Mouse (Mus musculus) megakaryocyte, adult 5-6 weeks (primary cell): ENCODE results near the gene Olfr452. TPM values are rescaled to one million over a fixed set of nuclear protein-coding genes. Genes with fewer than 3 reads are reported as not detected.

ENCODE experiments used
- ATAC-seq: 2 replicates; pipeline ENCODE4 v1.8.0; 2016; ENCODE audit warnings: mild to moderate bottlenecking, inconsistent platforms; ENCODE audit not compliant: poor library complexity, severe bottlenecking
- total RNA-seq, 2 experiments: library from RNA; stranded (forward) in 1 of 2; stranded (reverse) in 1 of 2; fragments of 153-499, 151-499 nt in 1 of 2; fragments of 221-1000, 200-1000 nt in 1 of 2; gene quantifications; 2 replicates each; pipeline versions ENCODE4 v1.2.3 to v1.2.4; 2015 to 2017

Olfr452 gene
- total RNA-seq (2015) (not detected in 2 replicates), total RNA-seq (2017) (not detected in 2 replicates)

DNA sequence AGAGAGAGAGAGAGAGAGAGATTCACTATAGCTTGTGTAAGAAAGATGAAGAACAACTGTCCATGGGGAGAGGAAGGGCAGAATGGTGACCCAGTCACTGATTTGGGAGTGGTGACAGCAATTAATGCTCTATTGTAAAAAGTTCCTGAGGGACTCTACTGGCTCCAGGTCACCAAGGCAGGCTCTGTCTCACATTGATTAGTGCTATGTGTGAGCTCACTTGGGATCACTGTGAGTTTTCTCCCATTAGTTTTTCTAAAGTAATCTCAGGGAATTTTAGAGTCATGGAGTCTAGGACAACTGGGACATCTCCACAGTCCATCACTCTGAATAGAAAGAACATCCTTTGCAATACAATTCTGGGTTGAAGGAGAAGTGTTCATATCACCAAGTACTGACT is at the start of gene Olfr452:
Olfr452 (plus strand) TSS at position 301 of the 400 bp plus-strand sequence.
- no peak for ATAC-seq

DNA sequence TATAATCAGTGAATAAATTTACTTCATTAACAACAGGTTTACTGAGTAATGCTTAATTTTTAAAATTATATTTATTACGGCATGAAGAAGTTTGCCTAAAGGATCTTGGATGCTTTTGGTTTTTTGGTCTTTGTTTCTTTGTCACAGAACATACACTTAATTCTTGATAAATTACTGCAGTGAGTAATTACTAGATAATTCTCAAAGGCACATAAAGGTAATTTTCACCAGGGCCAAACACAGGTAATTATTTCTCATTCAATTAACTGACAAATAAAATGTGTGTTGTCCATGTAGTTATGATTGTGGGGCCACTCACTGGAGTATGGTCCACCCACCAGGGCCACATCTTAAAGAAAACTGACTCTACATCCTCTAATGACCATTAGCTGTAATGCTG is 45.8 kb upstream of the Olfr452 start, which contains the start of gene Olfr453:
Olfr453 (plus strand) TSS at position 301 of the 400 bp plus-strand sequence.
- no peak for ATAC-seq

- no peak for ATAC-seq
Observed at GRCm38 (mm10) chr6:42742303-42742702, 42.6 kb upstream of the Olfr452 start.

DNA sequence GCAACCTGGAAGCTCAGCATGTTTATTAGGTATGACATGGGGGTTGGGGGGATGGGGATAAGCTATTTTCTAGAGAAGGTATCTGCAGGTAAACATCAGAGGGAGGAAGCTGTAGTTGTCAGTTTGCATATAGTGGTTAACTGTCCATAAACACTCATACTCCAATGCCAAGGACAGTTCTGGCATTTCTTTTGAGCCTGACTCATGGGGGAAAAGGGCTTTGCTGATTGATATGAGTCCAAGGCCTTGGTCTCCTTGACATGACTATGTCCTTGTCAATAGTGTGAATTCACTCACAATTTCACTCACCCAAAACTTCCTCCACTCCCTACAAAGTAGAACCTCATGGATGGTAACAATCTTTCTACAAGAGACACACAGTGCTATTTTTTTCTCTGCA is 37.0 kb upstream of the Olfr452 start:
- ATAC-seq, result no peak

- no peak for ATAC-seq
Observed at GRCm38 (mm10) chr6:42756104-42756503, 28.8 kb upstream of the Olfr452 start, which contains the start of gene Olfr38. TSS of gene Olfr38 (plus strand) at chr6:42756404.

- no peak for ATAC-seq
Observed at GRCm38 (mm10) chr6:42777066-42777465, 7.8 kb upstream of the Olfr452 start.

DNA sequence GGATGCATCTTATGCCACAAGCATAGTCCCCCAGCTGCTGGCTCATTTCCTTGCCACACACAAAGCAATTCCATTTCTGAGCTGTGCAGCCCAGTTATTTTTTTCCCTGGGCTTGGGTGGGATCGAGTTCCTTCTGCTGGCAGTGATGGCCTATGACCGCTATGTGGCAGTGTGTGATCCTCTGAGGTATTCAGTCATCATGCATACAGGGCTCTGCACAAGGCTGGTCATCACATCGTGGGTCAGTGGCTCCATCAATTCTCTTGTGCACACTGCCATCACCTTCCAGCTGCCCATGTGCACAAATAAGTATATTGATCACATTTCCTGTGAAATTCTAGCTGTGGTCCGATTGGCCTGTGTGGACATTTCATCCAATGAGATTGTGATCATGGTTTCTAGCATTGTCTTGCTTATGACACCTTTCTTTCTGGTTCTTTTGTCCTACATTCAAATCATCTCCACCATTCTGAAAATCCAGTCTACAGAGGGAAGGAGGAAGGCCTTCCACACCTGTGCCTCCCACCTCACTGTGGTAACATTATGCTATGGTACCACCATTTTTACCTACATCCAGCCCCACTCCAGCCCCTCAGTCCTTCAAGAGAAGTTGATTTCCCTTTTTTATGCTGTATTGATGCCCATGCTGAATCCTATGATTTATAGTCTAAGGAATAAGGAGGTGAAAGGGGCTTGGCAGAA is 5.5 kb downstream of the Olfr452 start:
- no peak for ATAC-seq

GRCm38 (mm10) chr6:42790949-42791556 is 6.2 kb downstream of the Olfr452 start:
- ATAC-seq, result no peak

- no peak for ATAC-seq
Observed at GRCm38 (mm10) chr6:42794982-42795381, 10.1 kb downstream of the Olfr452 start.

GRCm38 (mm10) chr6:42811639-42812038 is 26.7 kb downstream of the Olfr452 start, which contains the start of gene Olfr450:
TSS of gene Olfr450 (plus strand) at chr6:42811939.
- no peak for ATAC-seq

- ATAC-seq, result no peak
Observed at GRCm38 (mm10) chr6:42834084-42834483, 49.2 kb downstream of the Olfr452 start, which contains the start of gene Olfr449. TSS of gene Olfr449 (plus strand) at chr6:42834384.

Other genes starting within 250 kb of the Olfr452 start
- not detected in 2 replicates for gene Olfr455, start 237.5 kb upstream of the Olfr452 start, total RNA-seq (2015)
- gene Olfr455, start 237.5 kb upstream of the Olfr452 start, total RNA-seq (2017), result not detected in 2 replicates
- gene Tcaf3, start 187.4 kb upstream of the Olfr452 start, total RNA-seq (2015), result not detected in 2 replicates
- not detected in 2 replicates for gene Tcaf3, start 187.4 kb upstream of the Olfr452 start, total RNA-seq (2017)
- not detected in 2 replicates for gene Tcaf2, start 139.8 kb upstream of the Olfr452 start, total RNA-seq (2015)
- 0.22 TPM in 1 of 2 replicates, not detected in the other for gene Tcaf2, start 139.8 kb upstream of the Olfr452 start, total RNA-seq (2017)
- gene Tcaf1, start 75.0 kb upstream of the Olfr452 start, total RNA-seq (2015), result 0.04 TPM in 1 of 2 replicates, not detected in the other
- gene Tcaf1, start 75.0 kb upstream of the Olfr452 start, total RNA-seq (2017), result 0.11 TPM in 1 of 2 replicates, not detected in the other
- not detected in 2 replicates for gene Olfr453, start 45.7 kb upstream of the Olfr452 start, total RNA-seq (2015)
- gene Olfr453, start 45.7 kb upstream of the Olfr452 start, total RNA-seq (2017), result not detected in 2 replicates
- gene Olfr38, start 28.7 kb upstream of the Olfr452 start, total RNA-seq (2015), result not detected in 2 replicates
- gene Olfr38, start 28.7 kb upstream of the Olfr452 start, total RNA-seq (2017), result not detected in 2 replicates
- gene Olfr450, start 26.8 kb downstream of the Olfr452 start, total RNA-seq (2015), result not detected in 2 replicates
- gene Olfr450, start 26.8 kb downstream of the Olfr452 start, total RNA-seq (2017), result not detected in 2 replicates
- gene Olfr449, start 49.3 kb downstream of the Olfr452 start, total RNA-seq (2015), result not detected in 2 replicates
- gene Olfr449, start 49.3 kb downstream of the Olfr452 start, total RNA-seq (2017), result not detected in 2 replicates
- gene Olfr448, start 105.3 kb downstream of the Olfr452 start, total RNA-seq (2015), result not detected in 2 replicates
- not detected in 2 replicates for gene Olfr448, start 105.3 kb downstream of the Olfr452 start, total RNA-seq (2017)
- not detected in 2 replicates for gene Olfr447, start 123.8 kb downstream of the Olfr452 start, total RNA-seq (2015)
- not detected in 2 replicates for gene Olfr447, start 123.8 kb downstream of the Olfr452 start, total RNA-seq (2017)
- gene Olfr446, start 136.3 kb downstream of the Olfr452 start, total RNA-seq (2015), result not detected in 2 replicates
- not detected in 2 replicates for gene Olfr446, start 136.3 kb downstream of the Olfr452 start, total RNA-seq (2017)
- gene Olfr444, start 164.0 kb downstream of the Olfr452 start, total RNA-seq (2015), result not detected in 2 replicates
- not detected in 2 replicates for gene Olfr444, start 164.0 kb downstream of the Olfr452 start, total RNA-seq (2017)